Mouse (Mus musculus) MEL (cell line): ENCODE results near the gene Trex1. TPM values are rescaled to one million over a fixed set of nuclear protein-coding genes. Genes with fewer than 3 reads are reported as not detected.
A peak's percentile ranks its signal among the peaks of the same experiment; 100 is the strongest.

Experiments used
- DNase-seq: peaks from one replicate; pipeline ENCODE4 v3.0.0; 2011; ENCODE audit warnings: low read depth, low spot score
- H3K27ac ChIP-seq: 2 replicates; pipeline ENCODE4 v1.5.1; 2012; ENCODE audit warnings: low read depth, mild to moderate bottlenecking, control low read depth, low read length, moderate library complexity; ENCODE audit not compliant: control insufficient read depth
- H3K27me3 ChIP-seq, 2 experiments: fragments of 150-350 bp in 1 of 2; sonication (generic) in 1 of 2; 2 replicates each; pipeline ENCODE4 v1.6.1; 2012; ENCODE audit warnings: low read length in 2 of 2, mild to moderate bottlenecking in 2 of 2, improper control_type of control experiment in 1 of 2, moderate library complexity in 1 of 2; ENCODE audit not compliant: insufficient read depth in 2 of 2, control insufficient read depth in 1 of 2
- H3K36me3 ChIP-seq, 2 experiments: 2 replicates each; pipeline ENCODE4 v1.6.1; 2012 to 2014; ENCODE audit warnings: low read length in 2 of 2, improper control_type of control experiment in 1 of 2, inconsistent platforms in 1 of 2, mild to moderate bottlenecking in 1 of 2; ENCODE audit not compliant: insufficient read depth in 2 of 2, control insufficient read depth in 1 of 2
- H3K4me1 ChIP-seq, 2 experiments: fragments of 150-350 bp in 1 of 2; sonication (generic) in 1 of 2; 2 replicates each; pipeline ENCODE4 v1.6.1; 2012; ENCODE audit warnings: low read length in 2 of 2, improper control_type of control experiment in 1 of 2, mild to moderate bottlenecking in 1 of 2; ENCODE audit not compliant: insufficient read depth in 2 of 2, control insufficient read depth in 1 of 2
- H3K4me3 ChIP-seq, 2 experiments: fragments of 150-350 bp in 1 of 2; sonication (generic) in 1 of 2; 2 replicates each; pipeline ENCODE4 v1.5.1; 2012; ENCODE audit warnings: low read depth in 2 of 2, low read length in 2 of 2, mild to moderate bottlenecking in 2 of 2, moderate library complexity in 2 of 2, control low read depth in 1 of 2, improper control_type of control experiment in 1 of 2; ENCODE audit not compliant: control insufficient read depth in 1 of 2, insufficient read depth in 1 of 2
- H3K79me2 ChIP-seq: 2 replicates; pipeline ENCODE4 v1.6.1; 2012; ENCODE audit warnings: mild to moderate bottlenecking, low read length, moderate library complexity; ENCODE audit not compliant: control insufficient read depth, poor library complexity, insufficient read depth
- H3K9ac ChIP-seq: 2 replicates; pipeline ENCODE4 v1.6.1; 2012; ENCODE audit warnings: low read depth, mild to moderate bottlenecking, control low read depth, low read length, moderate library complexity; ENCODE audit not compliant: control insufficient read depth, poor library complexity, severe bottlenecking
- H3K9me3 ChIP-seq: fragments of 150-350 bp; sonication (generic); replicated peaks from 2 replicates; pipeline ENCODE4 v1.6.1; 2012; ENCODE audit warnings: mild to moderate bottlenecking, low read length, improper control_type of control experiment, moderate library complexity; ENCODE audit not compliant: insufficient read depth
- BHLHE40 ChIP-seq: IDR thresholded peaks from 2 replicates; pipeline ENCODE4 v1.6.1; 2012; ENCODE audit warnings: low read depth, mild to moderate bottlenecking, inconsistent platforms, low read length, improper control_type of control experiment, borderline replicate concordance
- EP300 ChIP-seq, 2 experiments: IDR thresholded peaks; 2 replicates each; pipeline ENCODE4 v1.6.1; 2011; ENCODE audit warnings: improper control_type of control experiment in 2 of 2, low read length in 2 of 2, low read depth in 1 of 2, mild to moderate bottlenecking in 1 of 2
- HCFC1 ChIP-seq: IDR thresholded peaks from 2 replicates; pipeline ENCODE4 v1.6.1; 2012; ENCODE audit warnings: low read depth, mild to moderate bottlenecking, inconsistent platforms, low read length, improper control_type of control experiment, moderate library complexity
- JUND ChIP-seq: IDR thresholded peaks from 2 replicates; pipeline ENCODE4 v1.6.1; 2011; ENCODE audit warnings: low read depth, mild to moderate bottlenecking, improper control_type of control experiment, low read length
- KAT2A ChIP-seq: conservative IDR thresholded peaks from 2 replicates; pipeline ENCODE4 v1.6.1; 2012; ENCODE audit warnings: low read depth, low read length, improper control_type of control experiment, inconsistent platforms
- MAX ChIP-seq: IDR thresholded peaks from 2 replicates; pipeline ENCODE4 v1.6.1; 2011; ENCODE audit warnings: low read length, improper control_type of control experiment
- MYB ChIP-seq: IDR thresholded peaks from 2 replicates; pipeline ENCODE4 v1.6.1; 2011; ENCODE audit warnings: mild to moderate bottlenecking, low read depth, low read length, improper control_type of control experiment
- MYC ChIP-seq: IDR thresholded peaks from 2 replicates; pipeline ENCODE4 v1.6.1; 2011; ENCODE audit warnings: low read depth, mild to moderate bottlenecking, low read length, improper control_type of control experiment, moderate library complexity
- NELFE ChIP-seq: IDR thresholded peaks from 2 replicates; pipeline ENCODE4 v1.6.1; 2011; ENCODE audit warnings: low read depth, low read length, improper control_type of control experiment
- POLR2A ChIP-seq, 2 experiments: IDR thresholded peaks; 2 replicates each; pipeline ENCODE4 v1.6.1; 2011 to 2012; ENCODE audit warnings: low read length in 2 of 2, mild to moderate bottlenecking in 2 of 2, control low read depth in 1 of 2, improper control_type of control experiment in 1 of 2, low read depth in 1 of 2, moderate library complexity in 1 of 2; ENCODE audit not compliant: control insufficient read depth in 1 of 2, insufficient read depth in 1 of 2, poor library complexity in 1 of 2
- POLR2AphosphoS5 ChIP-seq: IDR thresholded peaks from 2 replicates; pipeline ENCODE4 v1.6.1; 2012; ENCODE audit warnings: low read depth, borderline replicate concordance, mild to moderate bottlenecking, inconsistent platforms, low read length, moderate library complexity, mixed read lengths
- RCOR1 ChIP-seq: IDR thresholded peaks from 2 replicates; pipeline ENCODE4 v1.6.1; 2012; ENCODE audit warnings: low read depth, mild to moderate bottlenecking, inconsistent platforms, low read length, improper control_type of control experiment
- SIN3A ChIP-seq: IDR thresholded peaks from 2 replicates; pipeline ENCODE4 v1.6.1; 2012; ENCODE audit warnings: low read length, improper control_type of control experiment, inconsistent platforms
- SMC3 ChIP-seq: IDR thresholded peaks from 2 replicates; pipeline ENCODE4 v1.6.1; 2011; ENCODE audit warnings: low read depth, low read length, improper control_type of control experiment
- TAL1 ChIP-seq: IDR thresholded peaks from 2 replicates; pipeline ENCODE4 v1.6.1; 2012; ENCODE audit warnings: mild to moderate bottlenecking, inconsistent platforms, low read length, moderate library complexity, mixed read lengths
- UBTF ChIP-seq: IDR thresholded peaks from 2 replicates; pipeline ENCODE4 v1.6.1; 2012; ENCODE audit warnings: low read depth, mild to moderate bottlenecking, inconsistent platforms, low read length, improper control_type of control experiment, moderate library complexity, borderline replicate concordance; ENCODE audit not compliant: insufficient read depth
- USF1 ChIP-seq: IDR thresholded peaks from 2 replicates; pipeline ENCODE4 v1.6.1; 2014; ENCODE audit warnings: low read depth, mild to moderate bottlenecking, inconsistent platforms, low read length, improper control_type of control experiment, moderate library complexity
- USF2 ChIP-seq, 2 experiments: IDR thresholded peaks; 2 replicates each; pipeline ENCODE4 v1.6.1; 2011 to 2012; ENCODE audit warnings: improper control_type of control experiment in 2 of 2, low read length in 2 of 2, borderline replicate concordance in 1 of 2, inconsistent platforms in 1 of 2, low read depth in 1 of 2, mild to moderate bottlenecking in 1 of 2; ENCODE audit not compliant: insufficient read depth in 1 of 2
- ZKSCAN1 ChIP-seq: IDR thresholded peaks from 2 replicates; pipeline ENCODE4 v1.6.1; 2012; ENCODE audit warnings: low read depth, mild to moderate bottlenecking, inconsistent platforms, low read length, improper control_type of control experiment, moderate library complexity
- ZNF384 ChIP-seq: IDR thresholded peaks from 2 replicates; pipeline ENCODE4 v1.6.1; 2012; ENCODE audit warnings: low read depth, mild to moderate bottlenecking, inconsistent platforms, low read length, improper control_type of control experiment
- polyA plus RNA-seq, 2 experiments: library from polyadenylated mRNA; stranded (reverse) in 1 of 2; unstranded in 1 of 2; fragments of >175 nt in 1 of 2; fragments of >200 nt in 1 of 2; gene quantifications; 2 replicates each; pipeline versions ENCODE4 v1.2.1 to v1.2.4; 2012; ENCODE audit warnings: low replicate concordance in 2 of 2, low read depth in 1 of 2; ENCODE audit not compliant: insufficient read length in 2 of 2, insufficient read depth in 1 of 2, missing spikeins in 1 of 2
- total RNA-seq: library from RNA; depleted of rRNA; stranded (reverse); fragments of 300-350 nt; gene quantifications from 2 replicates; pipeline ENCODE4 v1.2.3, GENCODE M21; 2012

Trex1 gene
- total and polyA plus RNA-seq, 3 experiments, result 8.9 to 17.0 TPM; not detected in 1

DNA sequence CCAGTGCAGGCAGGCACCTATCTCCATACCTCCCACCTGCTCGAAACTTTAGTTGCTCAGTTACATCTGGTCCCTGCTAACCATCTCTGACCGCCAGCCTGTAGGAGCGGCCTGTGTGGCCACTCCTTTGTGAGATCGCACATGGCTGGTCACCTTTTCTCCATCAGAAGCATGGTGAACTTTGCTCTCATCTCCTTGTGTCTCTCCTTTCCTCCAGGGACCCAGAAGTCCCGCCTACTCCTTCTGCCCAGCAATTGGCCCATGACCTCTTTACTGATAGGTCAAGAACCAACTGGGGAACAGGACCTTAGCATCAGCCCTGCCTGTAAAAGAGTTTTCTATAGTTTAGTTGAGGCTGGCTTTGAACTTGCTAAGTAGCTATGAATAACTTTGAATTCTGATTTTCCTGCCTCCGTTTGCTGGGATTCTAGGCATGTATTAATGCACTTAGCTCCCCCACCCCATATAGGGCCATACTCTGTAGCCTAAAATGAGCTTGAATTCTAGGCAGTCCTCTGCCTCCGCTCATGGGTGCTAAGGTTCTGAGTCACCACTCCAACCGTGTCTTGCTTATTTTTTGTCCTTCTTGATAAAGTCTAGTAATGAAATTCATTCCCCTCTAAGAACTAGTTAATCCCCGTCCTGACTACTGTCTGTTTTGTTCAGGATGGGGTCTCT, 9.4 kb downstream of the Trex1 start:
- no peaks in the 10 kb centered on the region for H3K9me3 ChIP-seq
- H3K9ac ChIP-seq, result no peak overlapping the region
- peaks cover 3% of the 10 kb centered on the region in 2 experiments; a peak in 2 of 4 replicates for H3K4me1 ChIP-seq
- H3K4me3 ChIP-seq, result no peak overlapping the region
- H3K36me3 ChIP-seq, result peaks cover 0 to 3% of the 10 kb centered on the region in 2 experiments; a peak in 2 of 4 replicates
- H3K27me3 ChIP-seq, result no peaks in the 10 kb centered on the region
- peaks cover 1% of the 10 kb centered on the region; the same call in 1 of the 2 replicates for H3K79me2 ChIP-seq
- DNase-seq, result no peak
- no peak for TF ChIP-seq KAT2A
- TF ChIP-seq MAX, result no peak
- TF ChIP-seq NELFE, result no peak
- no peak for TF ChIP-seq POLR2A (IDR thresholded peaks at IDR 0.05; ENCODE audit: control insufficient read depth in 1 of 2, insufficient read depth in 1 of 2, low read depth in 1 of 2, low read length in 2 of 2, poor library complexity in 1 of 2)
- TF ChIP-seq HCFC1, result no peak
- TF ChIP-seq POLR2AphosphoS5, result no peak
- TF ChIP-seq EP300 (IDR thresholded peaks at IDR 0.05; ENCODE audit: low read depth in 1 of 2, low read length in 2 of 2), result no peak
- TF ChIP-seq MYC, result no peak
- TF ChIP-seq JUND, result no peak
- TF ChIP-seq SIN3A, result no peak
- TF ChIP-seq ZKSCAN1, result no peak
- no peak for TF ChIP-seq RCOR1
- no peak for TF ChIP-seq USF2 (IDR thresholded peaks at IDR 0.05; ENCODE audit: borderline replicate concordance in 1 of 2, insufficient read depth in 1 of 2, low read depth in 1 of 2, low read length in 2 of 2)
- TF ChIP-seq BHLHE40, result no peak
- no peak for TF ChIP-seq TAL1
- no peak for TF ChIP-seq SMC3
- no peak for TF ChIP-seq UBTF
- TF ChIP-seq MYB, result no peak
- no peak overlapping the region for H3K27ac ChIP-seq

DNA sequence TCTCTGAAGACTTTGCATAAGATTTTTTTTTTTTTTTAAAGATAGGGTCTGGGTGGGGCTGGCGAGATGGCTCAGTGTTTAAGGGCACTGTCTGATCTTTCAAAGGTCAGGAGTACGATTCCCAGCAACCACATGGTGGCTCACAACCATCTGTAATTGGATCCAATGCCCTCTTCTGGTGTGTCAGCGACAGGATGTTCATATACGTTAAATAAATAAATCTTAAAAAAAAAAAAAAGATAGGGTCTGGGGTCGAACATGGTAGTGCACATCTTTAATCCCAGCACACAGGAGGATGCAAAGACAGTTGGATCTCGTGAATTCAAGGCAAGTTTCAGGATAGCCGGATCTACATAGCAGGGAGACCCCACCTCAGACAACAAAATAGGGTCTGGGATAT, 10.2 kb downstream of the Trex1 start:
- peaks cover 0 to 3% of the 10 kb centered on the region in 2 experiments; a peak in 1 of 4 replicates for H3K4me1 ChIP-seq

More for the DNA sequence above, 10.2 kb downstream of the Trex1 start:
- H3K36me3 ChIP-seq, result no peaks in the 10 kb centered on the region; a peak in 1 of 4 replicates
- no peaks in the 10 kb centered on the region for H3K9me3 ChIP-seq
- H3K27me3 ChIP-seq, result no peaks in the 10 kb centered on the region
- no peaks in the 10 kb centered on the region for H3K79me2 ChIP-seq
- no peak overlapping the region for H3K9ac ChIP-seq
- TF ChIP-seq ZNF384 (0 out of 2 replicates have a peak, but pooled peaks have one; percentile 21), USF1 (no peak)
- no peak for DNase-seq
- no peak overlapping the region for H3K4me3 ChIP-seq
- no peak overlapping the region for H3K27ac ChIP-seq
